Mouse (Mus musculus) liver, embryonic 14.5 days (tissue): Measurements from ENCODE around the gene Tekt3. TPM values are rescaled to one million over a fixed set of nuclear protein-coding genes. Genes with fewer than 3 reads are reported as not detected.

Experiments used
- ATAC-seq: fragments of 200-750 bp; cut with Nextera tagmentation; 2 replicates; pipeline ENCODE4 v1.8.0; 2017; ENCODE audit warnings: moderate number of reproducible peaks, mild to moderate bottlenecking, moderate library complexity; ENCODE audit not compliant: insufficient read depth
- DNase-seq, 3 experiments: peaks; one replicate each; pipeline ENCODE4 v3.0.0-alpha.2; 2012 to 2013; ENCODE audit warnings: low read depth in 3 of 3, low spot score in 3 of 3
- H3K27ac ChIP-seq: fragments of 300-500 bp; sonication (generic); 2 replicates; pipeline ENCODE4 v1.5.1; 2014; ENCODE audit warnings: moderate library complexity, mild to moderate bottlenecking, control low read depth, inconsistent platforms
- H3K27me3 ChIP-seq: fragments of 300-500 bp; sonication (generic); 2 replicates; pipeline ENCODE4 v1.6.1; 2014; ENCODE audit warnings: mild to moderate bottlenecking, low read length, moderate library complexity; ENCODE audit not compliant: control insufficient read depth, insufficient read depth
- H3K36me3 ChIP-seq: fragments of 300-500 bp; sonication (generic); replicated peaks from 2 replicates; pipeline ENCODE4 v1.6.1; 2014; ENCODE audit warnings: low read depth; ENCODE audit not compliant: control insufficient read depth, insufficient read depth
- H3K4me1 ChIP-seq, 2 experiments: fragments of 200-500 bp in 1 of 2; fragments of 300-500 bp in 1 of 2; sonication (generic) in 1 of 2; replicated peaks; 2 replicates each; pipeline ENCODE4 v1.6.1; 2012 to 2014; ENCODE audit warnings: antibody characterized with exemption in 1 of 2, inconsistent platforms in 1 of 2, low read length in 1 of 2; ENCODE audit not compliant: control insufficient read depth in 2 of 2, insufficient read depth in 2 of 2
- H3K4me2 ChIP-seq: fragments of 300-500 bp; sonication (generic); 2 replicates; pipeline ENCODE4 v1.6.1; 2014; ENCODE audit warnings: low read depth, mild to moderate bottlenecking, control low read depth, moderate library complexity
- H3K4me3 ChIP-seq, 2 experiments: fragments of 200-500 bp in 1 of 2; fragments of 300-500 bp in 1 of 2; sonication (generic) in 1 of 2; 2 replicates each; pipeline ENCODE4 v1.5.1; 2012 to 2014; ENCODE audit warnings: low read depth in 2 of 2, low read length in 2 of 2, mild to moderate bottlenecking in 2 of 2, control low read depth in 1 of 2, inconsistent platforms in 1 of 2, moderate library complexity in 1 of 2; ENCODE audit not compliant: insufficient read depth in 1 of 2
- H3K9ac ChIP-seq: fragments of 300-500 bp; sonication (generic); replicated peaks from 2 replicates; pipeline ENCODE4 v1.6.1; 2014; ENCODE audit warnings: mild to moderate bottlenecking, control low read depth, moderate library complexity
- H3K9me3 ChIP-seq: fragments of 300-500 bp; sonication (generic); 2 replicates; pipeline ENCODE4 v1.6.1; 2016; ENCODE audit warnings: low read length, mixed read lengths; ENCODE audit not compliant: control insufficient read depth
- CTCF ChIP-seq: IDR thresholded peaks from 2 replicates; pipeline ENCODE4 v1.5.1; 2016; ENCODE audit warnings: antibody characterized with exemption, low read depth, control low read depth
- EP300 ChIP-seq: IDR thresholded peaks from 2 replicates; pipeline ENCODE4 v1.6.1; 2016; ENCODE audit warnings: antibody characterized with exemption, low read depth
- WGBS: fragments of 180-500 bp; shearing (Covaris S2); extraction: QIAGEN DNeasy Blood & Tissue Kit; methylation state at CpG from one replicate; pipeline ENCODE4 v1.1.7; 2014; ENCODE audit not compliant: insufficient replicate concordance; 5-methylcytosine and 5-hydroxymethylcytosine counted together
- polyA plus RNA-seq, 2 experiments: library from polyadenylated mRNA; depleted of rRNA in 1 of 2; stranded (reverse) in 1 of 2; unstranded in 1 of 2; fragments of >200 nt; fragmentation: Nextera tagmentation in 1 of 2; extraction: Ambion mirVana in 1 of 2; gene quantifications; 2 replicates each; pipeline versions ENCODE4 v1.2.1 to v1.2.3; 2012 to 2014

Gene Tekt3
- polyA plus RNA-seq, 2 experiments = not detected

- ATAC-seq = no peak
- TF ChIP-seq EP300 (no peak), CTCF (no peak)
- no peak for DNase-seq
- Histone ChIP-seq H3K4me2 (no peak within 1 kb of the TSS), H3K4me1 (0 out of 4 replicates have a peak, but pooled peaks cover 0 to 2% of the 10 kb centered on the region in 2 experiments), H3K9me3 (no peaks in the 10 kb centered on the region), H3K27me3 (peaks cover 36% of the 10 kb centered on the region), H3K36me3 (no peaks in the 10 kb centered on the region), H3K4me3 (no peak within 1 kb of the TSS), H3K9ac (no peak within 1 kb of the TSS), H3K27ac (no peak within 1 kb of the TSS)
- WGBS = 41% methylated on average over 2 of the region's 2 CpGs
These were observed 67.3 kb downstream of the Tekt3 start, which contains the start of gene Pmp22 for GRCm38 (mm10) chr11:63128784-63129183. TSS of gene Pmp22 (plus strand) at chr11:63128982.

DNA sequence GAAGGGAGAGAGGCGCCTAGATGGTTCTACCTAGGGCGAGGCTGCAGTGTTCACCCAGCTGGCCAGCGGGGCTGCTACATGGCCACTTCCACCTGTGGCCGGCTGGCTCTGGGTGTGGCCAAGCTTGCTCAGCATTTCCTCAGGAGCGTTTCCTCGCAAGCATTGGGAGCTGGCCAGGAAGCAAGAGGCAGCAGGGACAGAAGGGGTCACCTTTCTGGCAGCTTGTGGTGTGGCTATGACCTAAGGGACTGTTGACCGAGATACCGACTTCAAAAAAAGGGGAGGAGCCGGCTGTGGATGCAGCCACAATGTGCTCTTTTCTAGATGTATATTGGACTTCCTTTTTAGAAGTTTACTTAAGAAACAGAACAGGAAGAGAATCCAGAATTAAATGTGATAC is 67.9 kb downstream of the Tekt3 start:
- Histone ChIP-seq H3K4me3 (no peak overlapping the region), H3K4me1 (0 out of 4 replicates have a peak, but pooled peaks cover 0 to 2% of the 10 kb centered on the region in 2 experiments), H3K27ac (no peak overlapping the region), H3K27me3 (peaks cover 41% of the 10 kb centered on the region), H3K36me3 (no peaks in the 10 kb centered on the region), H3K9ac (no peak overlapping the region), H3K9me3 (no peaks in the 10 kb centered on the region), H3K4me2 (no peak overlapping the region)
- TF ChIP-seq EP300 (no peak), CTCF (no peak)
- WGBS = 12% methylated on average over 9 of the region's 9 CpGs
- no peak for DNase-seq
- ATAC-seq = no peak

DNA sequence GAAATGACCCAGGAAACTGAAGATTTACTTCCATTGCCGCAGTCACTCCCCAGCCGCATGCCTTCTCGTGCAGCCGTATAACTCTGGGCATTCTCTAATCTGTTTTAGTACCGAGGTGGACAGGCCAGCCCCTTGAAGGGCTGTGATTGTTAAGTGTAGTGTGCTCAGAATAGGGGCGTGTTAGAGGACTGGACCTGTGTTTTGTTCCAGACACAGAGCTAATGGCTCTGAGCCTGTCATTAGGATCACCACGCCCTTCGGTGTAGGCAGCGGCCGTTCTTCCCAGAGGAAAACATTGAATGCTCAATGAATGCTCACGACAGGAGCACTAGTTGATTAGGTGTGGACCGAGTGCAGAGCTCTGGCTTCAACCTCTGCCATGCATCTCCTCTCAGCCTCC is 68.4 kb downstream of the Tekt3 start:
- Histone ChIP-seq H3K4me1 (0 out of 4 replicates have a peak, but pooled peaks cover 0 to 2% of the 10 kb centered on the region in 2 experiments), H3K4me2 (no peak overlapping the region), H3K27me3 (peaks cover 43% of the 10 kb centered on the region), H3K36me3 (no peaks in the 10 kb centered on the region), H3K9me3 (no peaks in the 10 kb centered on the region), H3K27ac (no peak overlapping the region), H3K4me3 (no peak overlapping the region), H3K9ac (no peak overlapping the region)
- DNase-seq (no peak), ATAC-seq (no peak)
- 43% methylated on average over 12 of the region's 12 CpGs for WGBS
- TF ChIP-seq CTCF (no peak), EP300 (no peak)

GRCm38 (mm10) chr11:63130497-63130896 is 69.0 kb downstream of the Tekt3 start:
- ATAC-seq (no peak), DNase-seq (no peak)
- H3K27ac ChIP-seq = no peak overlapping the region
- H3K36me3 ChIP-seq = no peaks in the 10 kb centered on the region
- no peak overlapping the region for H3K4me2 ChIP-seq
- TF ChIP-seq EP300 (no peak), CTCF (no peak)
- H3K9me3 ChIP-seq = no peaks in the 10 kb centered on the region
- H3K9ac ChIP-seq = no peak overlapping the region
- peaks cover 46% of the 10 kb centered on the region for H3K27me3 ChIP-seq
- H3K4me1 ChIP-seq = 0 out of 4 replicates have a peak, but pooled peaks cover 0 to 2% of the 10 kb centered on the region in 2 experiments
- no peak overlapping the region for H3K4me3 ChIP-seq
- 43% methylated on average over 8 of the region's 8 CpGs for WGBS

DNA sequence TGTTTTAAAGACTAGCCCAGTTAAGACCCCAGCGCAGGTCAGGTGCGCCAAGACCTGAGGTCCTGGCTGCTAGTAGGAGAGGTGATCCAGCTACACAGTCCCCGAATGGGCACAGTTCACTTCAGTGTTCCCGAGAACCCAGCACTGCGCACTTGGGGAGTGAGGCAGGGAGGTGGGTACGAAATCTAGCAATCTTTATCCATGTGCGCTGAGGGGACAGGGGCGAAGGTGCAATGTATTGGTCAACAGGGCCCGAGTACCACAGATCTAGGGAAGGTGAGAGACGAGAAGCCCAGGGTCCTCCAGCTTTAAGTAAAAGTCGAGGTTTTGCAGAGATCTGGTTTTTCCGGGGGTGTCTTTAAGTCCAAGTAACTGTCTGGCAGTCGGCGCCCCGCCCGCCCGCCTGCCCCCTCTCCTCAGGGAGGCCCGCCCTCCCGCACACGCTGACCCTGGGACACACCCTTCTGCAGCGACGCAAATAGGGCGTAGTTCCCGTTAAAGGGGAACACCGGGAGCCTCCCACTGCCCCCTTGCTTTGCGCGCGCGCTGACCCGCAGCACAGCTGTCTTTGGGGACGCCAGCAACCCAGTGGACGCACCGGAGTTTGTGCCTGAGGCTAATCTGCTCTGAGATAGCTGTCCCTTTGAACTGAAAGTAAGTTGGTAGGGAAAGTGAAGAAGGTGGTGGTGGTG is 69.7 kb downstream of the Tekt3 start:
- peak overlapping the region; percentile 16 to 51 for H3K4me3 ChIP-seq
- TF ChIP-seq CTCF (no peak), EP300 (no peak)
- peak overlapping the region; percentile 31 for H3K4me2 ChIP-seq
- no peak for ATAC-seq
- DNase-seq = no peak
- no peaks in the 10 kb centered on the region for H3K36me3 ChIP-seq
- H3K9me3 ChIP-seq = no peaks in the 10 kb centered on the region
- H3K27me3 ChIP-seq = peaks cover 46% of the 10 kb centered on the region
- 5% methylated on average over 33 of the region's 33 CpGs for WGBS
- H3K27ac ChIP-seq = no peak overlapping the region
- no peak overlapping the region; the same call in 1 of the 2 replicates for H3K9ac ChIP-seq
- 0 out of 4 replicates have a peak, but pooled peaks cover 0 to 2% of the 10 kb centered on the region in 2 experiments for H3K4me1 ChIP-seq
